Mouse (Mus musculus): ENCODE data around the gene Adad1.

Gene Adad1

DNA sequence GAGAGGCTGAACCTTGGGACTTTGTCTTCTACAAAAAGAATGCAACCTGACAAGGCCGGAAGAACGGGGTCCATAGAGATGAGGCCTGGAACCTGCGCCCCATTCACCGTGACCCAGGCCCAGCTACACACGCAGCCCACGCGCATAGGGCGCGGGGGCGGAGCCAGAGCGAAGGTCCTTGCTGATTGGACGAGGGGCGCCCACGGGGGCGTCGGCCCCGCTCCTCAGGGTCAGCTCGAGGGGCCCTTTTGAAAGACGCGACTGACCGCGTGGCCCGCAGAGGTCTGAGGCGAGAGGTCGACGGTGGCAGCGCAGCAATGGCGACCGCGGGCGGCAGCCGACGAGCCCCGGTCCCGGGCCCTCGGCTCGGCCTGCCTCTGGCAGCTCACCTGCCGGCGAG, at the start of gene Adad1:
Gene Adad1, plus strand, starts transcription at position 122 of the 400 bp plus-strand sequence.
- peak within 1 kb of the TSS; percentile 60 for H3K4me3 ChIP-seq (replicated peaks; ENCODE audit: low read length)
- H3K9me3 ChIP-seq (ENCODE audit: low read length) = peaks cover 18% of the 10 kb centered on the region
- no peak for TF ChIP-seq NANOG (IDR thresholded peaks at IDR 0.05; ENCODE audit: borderline replicate concordance, low read length)
- no peaks in the 10 kb centered on the region for H3K36me3 ChIP-seq (ENCODE audit: insufficient read depth, low read length)
- no peaks in the 10 kb centered on the region for H3K4me1 ChIP-seq (replicated peaks; ENCODE audit: low read depth, low read length)
- H3K27me3 ChIP-seq (ENCODE audit: insufficient read depth, low read length) = peaks cover 26% of the 10 kb centered on the region

DNA sequence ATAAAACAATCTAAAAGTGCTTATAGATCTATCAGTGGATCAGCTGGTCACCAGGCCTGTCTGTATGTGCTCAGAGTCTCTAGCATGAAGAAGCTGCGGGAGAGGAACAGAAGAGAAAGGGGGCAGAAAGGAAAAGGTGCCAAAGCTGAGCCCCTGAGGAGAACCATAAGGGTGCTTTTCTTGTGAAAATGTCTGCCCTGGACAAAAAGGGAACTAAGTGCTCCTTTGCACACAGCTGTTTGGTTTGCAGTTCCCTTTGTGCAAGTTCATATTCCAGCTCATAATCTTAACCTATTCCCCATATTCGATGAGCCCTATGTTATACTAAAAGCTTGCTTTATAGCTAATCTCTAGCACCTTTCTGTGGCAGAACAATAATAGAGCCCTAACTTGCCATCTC, 25.3 kb upstream of the Adad1 start:
- no peak for TF ChIP-seq CTCF (conservative IDR thresholded peaks at IDR 0.05; ENCODE audit: low read length)
- TF ChIP-seq POU5F1 (IDR thresholded peaks at IDR 0.05; ENCODE audit: borderline replicate concordance, low read length) = no peak
- no peak for TF ChIP-seq NANOG (IDR thresholded peaks at IDR 0.05; ENCODE audit: borderline replicate concordance, low read length)
- Histone ChIP-seq H3K27me3 (ENCODE audit: insufficient read depth, low read length) (no peaks in the 10 kb centered on the region), H3K9me3 (ENCODE audit: low read length) (no peaks in the 10 kb centered on the region), H3K4me1 (replicated peaks; ENCODE audit: low read depth, low read length) (no peaks in the 10 kb centered on the region), H3K36me3 (ENCODE audit: insufficient read depth, low read length) (peaks cover 32% of the 10 kb centered on the region), H3K4me3 (replicated peaks; ENCODE audit: low read length) (no peak overlapping the region)

DNA sequence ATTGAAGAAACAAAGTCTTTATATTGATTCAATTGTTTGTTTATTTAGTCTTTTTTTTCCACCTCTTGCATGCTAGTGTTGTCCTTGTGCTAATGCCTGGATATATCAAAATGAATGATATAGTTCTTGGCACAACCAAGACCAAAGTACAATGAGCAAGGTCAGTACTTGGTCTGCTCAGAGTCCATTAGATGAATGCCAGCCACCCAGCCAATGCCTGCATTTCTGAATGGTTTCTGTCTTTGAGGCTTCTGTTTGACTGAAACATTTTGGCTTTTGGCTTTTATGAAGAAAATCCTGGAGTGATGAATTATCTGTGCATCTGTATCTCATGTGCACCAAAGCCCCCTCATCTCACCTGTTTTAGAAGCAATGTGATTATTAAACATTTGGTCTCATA, 23.5 kb upstream of the Adad1 start:
- TF ChIP-seq POU5F1 (IDR thresholded peaks at IDR 0.05; ENCODE audit: borderline replicate concordance, low read length) = no peak
- no peak for TF ChIP-seq NANOG (IDR thresholded peaks at IDR 0.05; ENCODE audit: borderline replicate concordance, low read length)
- no peak for TF ChIP-seq CTCF (conservative IDR thresholded peaks at IDR 0.05; ENCODE audit: low read length)
- H3K4me3 ChIP-seq (replicated peaks; ENCODE audit: low read length) = no peak overlapping the region
- no peaks in the 10 kb centered on the region for H3K9me3 ChIP-seq (ENCODE audit: low read length)
- H3K4me1 ChIP-seq (replicated peaks; ENCODE audit: low read depth, low read length) = no peaks in the 10 kb centered on the region
- peaks cover 36% of the 10 kb centered on the region for H3K36me3 ChIP-seq (ENCODE audit: insufficient read depth, low read length)
- H3K27me3 ChIP-seq (ENCODE audit: insufficient read depth, low read length) = no peaks in the 10 kb centered on the region

DNA sequence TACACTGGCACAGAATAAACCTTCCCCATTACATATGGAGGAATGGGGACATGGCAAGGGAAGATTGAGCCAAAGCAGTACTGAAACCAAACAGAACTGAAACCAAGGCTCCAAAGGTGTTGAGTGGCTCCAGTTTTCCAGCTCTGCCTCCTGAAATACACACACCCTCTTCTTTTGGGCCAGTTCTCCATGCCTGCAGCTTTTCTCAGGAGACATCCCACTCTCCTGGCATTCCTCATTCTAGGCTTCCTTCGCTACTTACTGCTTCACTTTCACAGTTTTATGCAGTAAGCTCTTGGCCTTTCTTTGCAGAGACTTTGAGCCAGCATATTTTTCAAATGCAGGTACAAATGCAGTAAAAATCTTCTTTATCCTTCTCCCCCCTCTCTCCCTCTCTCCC, 11.8 kb upstream of the Adad1 start:
- Histone ChIP-seq H3K27me3 (ENCODE audit: insufficient read depth, low read length) (no peaks in the 10 kb centered on the region), H3K4me1 (replicated peaks; ENCODE audit: low read depth, low read length) (no peaks in the 10 kb centered on the region), H3K9me3 (ENCODE audit: low read length) (no peaks in the 10 kb centered on the region), H3K4me3 (replicated peaks; ENCODE audit: low read length) (no peak overlapping the region), H3K36me3 (ENCODE audit: insufficient read depth, low read length) (peaks cover 8% of the 10 kb centered on the region)
- TF ChIP-seq POU5F1 (IDR thresholded peaks at IDR 0.05; ENCODE audit: borderline replicate concordance, low read length) (no peak), CTCF (conservative IDR thresholded peaks at IDR 0.05; ENCODE audit: low read length) (no peak), NANOG (IDR thresholded peaks at IDR 0.05; ENCODE audit: borderline replicate concordance, low read length) (no peak)

DNA sequence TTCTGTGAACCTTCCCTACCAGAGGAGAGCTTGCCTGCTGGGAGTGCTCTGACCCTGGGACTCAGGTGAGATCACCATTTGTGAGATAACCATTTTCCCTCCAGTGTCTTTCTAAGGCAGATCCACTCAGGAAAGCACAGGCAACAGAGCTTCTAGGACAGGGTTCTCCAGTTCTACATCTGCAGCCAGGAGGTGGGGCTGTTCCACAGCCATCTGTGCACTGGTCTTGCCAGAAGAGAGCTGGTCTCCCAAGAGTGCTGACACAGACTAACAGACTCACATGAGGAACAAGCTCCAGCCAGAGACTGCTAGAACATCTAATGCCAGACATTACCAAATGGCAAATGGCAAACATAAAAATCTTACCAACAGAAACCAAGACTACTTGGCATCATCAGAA, 9.9 kb downstream of the Adad1 start:
- Histone ChIP-seq H3K4me1 (replicated peaks; ENCODE audit: low read depth, low read length) (no peaks in the 10 kb centered on the region), H3K9me3 (ENCODE audit: low read length) (no peaks in the 10 kb centered on the region), H3K27me3 (ENCODE audit: insufficient read depth, low read length) (no peaks in the 10 kb centered on the region), H3K4me3 (replicated peaks; ENCODE audit: low read length) (no peak overlapping the region), H3K36me3 (ENCODE audit: insufficient read depth, low read length) (no peaks in the 10 kb centered on the region)
- no peak for TF ChIP-seq CTCF (conservative IDR thresholded peaks at IDR 0.05; ENCODE audit: low read length)
- no peak for TF ChIP-seq POU5F1 (IDR thresholded peaks at IDR 0.05; ENCODE audit: borderline replicate concordance, low read length)
- no peak for TF ChIP-seq NANOG (IDR thresholded peaks at IDR 0.05; ENCODE audit: borderline replicate concordance, low read length)

DNA sequence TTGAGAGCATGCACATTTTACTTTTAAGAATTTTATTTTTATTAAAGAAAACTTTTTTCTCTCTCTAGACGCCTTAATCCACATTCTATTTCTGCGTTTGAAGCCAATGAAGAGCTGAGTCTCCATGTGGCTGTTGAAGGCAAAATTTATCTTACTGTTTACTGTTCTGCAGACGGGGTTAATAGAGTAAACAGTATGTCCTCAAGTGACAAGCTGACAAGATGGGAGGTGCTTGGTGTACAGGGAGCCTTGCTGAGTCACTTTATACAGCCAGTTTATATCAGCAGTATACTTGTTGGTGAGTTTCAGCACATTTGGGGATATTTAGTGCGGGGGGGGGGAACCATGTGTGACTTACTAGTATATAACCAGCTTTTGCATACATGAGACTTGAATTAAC, 21.5 kb downstream of the Adad1 start:
- H3K4me3 ChIP-seq (replicated peaks; ENCODE audit: low read length) = no peak overlapping the region
- H3K4me1 ChIP-seq (replicated peaks; ENCODE audit: low read depth, low read length) = no peaks in the 10 kb centered on the region
- no peaks in the 10 kb centered on the region for H3K27me3 ChIP-seq (ENCODE audit: insufficient read depth, low read length)
- no peak for TF ChIP-seq CTCF (conservative IDR thresholded peaks at IDR 0.05; ENCODE audit: low read length)
- no peak for TF ChIP-seq NANOG (IDR thresholded peaks at IDR 0.05; ENCODE audit: borderline replicate concordance, low read length)
- TF ChIP-seq POU5F1 (IDR thresholded peaks at IDR 0.05; ENCODE audit: borderline replicate concordance, low read length) = no peak
- H3K9me3 ChIP-seq (ENCODE audit: low read length) = no peaks in the 10 kb centered on the region
- H3K36me3 ChIP-seq (ENCODE audit: insufficient read depth, low read length) = no peaks in the 10 kb centered on the region

DNA sequence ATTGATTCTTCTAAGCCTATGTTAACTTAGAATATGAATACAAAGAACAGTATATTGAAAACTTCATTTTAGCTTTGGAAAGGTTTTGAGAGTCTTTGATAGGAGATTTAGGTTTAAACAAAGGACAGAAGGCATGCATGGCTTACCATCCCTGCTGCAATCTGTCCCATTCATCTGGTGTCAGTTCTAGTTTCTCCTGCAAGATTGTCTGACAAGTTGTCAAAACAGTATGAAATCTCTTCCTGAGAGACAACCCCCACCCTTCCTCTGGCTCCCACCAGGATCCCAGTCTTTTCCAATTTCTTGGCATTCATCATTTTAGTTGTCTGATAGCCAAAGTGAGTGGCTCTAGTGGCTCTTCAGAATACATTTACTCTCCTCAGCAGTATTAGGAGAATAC, 27.4 kb downstream of the Adad1 start:
- no peaks in the 10 kb centered on the region for H3K27me3 ChIP-seq (ENCODE audit: insufficient read depth, low read length)
- no peaks in the 10 kb centered on the region for H3K4me1 ChIP-seq (replicated peaks; ENCODE audit: low read depth, low read length)
- no peaks in the 10 kb centered on the region for H3K36me3 ChIP-seq (ENCODE audit: insufficient read depth, low read length)
- no peak overlapping the region for H3K4me3 ChIP-seq (replicated peaks; ENCODE audit: low read length)
- 0 out of 2 replicates have a peak, but pooled peaks cover 3% of the 10 kb centered on the region for H3K9me3 ChIP-seq (ENCODE audit: low read length)
- TF ChIP-seq CTCF (conservative IDR thresholded peaks at IDR 0.05; ENCODE audit: low read length) (no peak), NANOG (IDR thresholded peaks at IDR 0.05; ENCODE audit: borderline replicate concordance, low read length) (no peak)

DNA sequence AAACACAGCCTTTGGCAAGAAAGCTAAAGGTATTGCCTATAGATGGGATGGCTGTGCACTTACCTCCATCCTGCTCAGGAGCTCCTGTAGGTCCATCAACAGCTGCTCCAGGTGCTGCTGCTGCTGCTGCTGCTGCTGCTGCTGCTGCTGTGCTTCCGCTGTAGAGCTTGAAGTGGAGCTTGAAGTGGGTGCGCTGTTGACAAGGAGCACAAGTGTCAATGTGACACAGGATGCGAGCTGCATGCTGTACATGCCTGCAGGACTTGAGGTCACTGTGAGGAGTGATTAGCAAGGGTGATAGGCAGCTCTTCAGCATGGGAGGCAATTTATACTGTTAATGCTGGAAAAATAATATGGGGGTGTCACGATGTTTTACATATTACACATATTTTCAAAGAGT, 62.3 kb downstream of the Adad1 start, which contains the start of gene Il2:
Gene Il2, minus strand, starts transcription at position 305 of the 400 bp plus-strand sequence.
- Histone ChIP-seq H3K4me3 (replicated peaks; ENCODE audit: low read length) (no peak within 1 kb of the TSS), H3K27me3 (ENCODE audit: insufficient read depth, low read length) (no peaks in the 10 kb centered on the region), H3K36me3 (ENCODE audit: insufficient read depth, low read length) (no peaks in the 10 kb centered on the region), H3K9me3 (ENCODE audit: low read length) (no peaks in the 10 kb centered on the region), H3K4me1 (replicated peaks; ENCODE audit: low read depth, low read length) (no peaks in the 10 kb centered on the region)
- TF ChIP-seq NANOG (IDR thresholded peaks at IDR 0.05; ENCODE audit: borderline replicate concordance, low read length) (no peak), CTCF (conservative IDR thresholded peaks at IDR 0.05; ENCODE audit: low read length) (no peak), POU5F1 (IDR thresholded peaks at IDR 0.05; ENCODE audit: borderline replicate concordance, low read length) (no peak)

DNA sequence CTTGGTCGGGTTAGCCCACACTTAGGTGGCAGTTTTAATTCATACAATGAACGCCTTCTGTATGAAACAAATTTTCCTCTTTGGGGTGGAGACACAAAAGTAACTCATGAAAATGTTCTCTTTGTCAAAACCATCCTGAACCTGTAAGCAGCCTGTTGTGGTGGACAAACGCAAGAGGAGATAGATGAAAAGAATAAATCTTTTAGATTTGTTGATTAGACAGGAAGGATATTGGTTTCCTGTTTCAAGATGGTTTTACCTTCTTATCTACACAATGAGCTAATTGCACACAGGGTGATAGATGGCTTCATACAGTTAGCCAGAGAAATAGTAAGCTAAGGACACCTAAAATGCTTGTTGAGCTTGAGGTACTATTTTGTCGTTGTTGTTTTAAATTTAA, 62.8 kb downstream of the Adad1 start:
- Histone ChIP-seq H3K9me3 (ENCODE audit: low read length) (no peaks in the 10 kb centered on the region), H3K36me3 (ENCODE audit: insufficient read depth, low read length) (no peaks in the 10 kb centered on the region), H3K4me1 (replicated peaks; ENCODE audit: low read depth, low read length) (no peaks in the 10 kb centered on the region), H3K27me3 (ENCODE audit: insufficient read depth, low read length) (no peaks in the 10 kb centered on the region), H3K4me3 (replicated peaks; ENCODE audit: low read length) (no peak overlapping the region)
- TF ChIP-seq CTCF (conservative IDR thresholded peaks at IDR 0.05; ENCODE audit: low read length) (no peak), POU5F1 (IDR thresholded peaks at IDR 0.05; ENCODE audit: borderline replicate concordance, low read length) (no peak), NANOG (IDR thresholded peaks at IDR 0.05; ENCODE audit: borderline replicate concordance, low read length) (no peak)
